Mouse (Mus musculus) forebrain, embryonic 16.5 days (tissue): Measurements from ENCODE around the gene Ksr1. TPM values are rescaled to one million over a fixed set of nuclear protein-coding genes. Genes with fewer than 3 reads are reported as not detected.

Experiments
- ATAC-seq: fragments of 200-750 bp; cut with Nextera tagmentation; 2 replicates; pipeline ENCODE4 v1.8.0; 2017; ENCODE audit warnings: mild to moderate bottlenecking, moderate library complexity
- H3K27ac ChIP-seq: fragments of 300-500 bp; sonication (generic); 2 replicates; pipeline ENCODE4 v1.5.1; 2014; ENCODE audit warnings: low read length, control low read depth
- H3K27me3 ChIP-seq: fragments of 300-500 bp; sonication (generic); replicated peaks from 2 replicates; pipeline ENCODE4 v1.6.1; 2014; ENCODE audit warnings: low read length; ENCODE audit not compliant: control insufficient read depth, insufficient read depth
- H3K36me3 ChIP-seq: fragments of 300-500 bp; sonication (generic); 2 replicates; pipeline ENCODE4 v1.6.1; 2014; ENCODE audit not compliant: control insufficient read depth, insufficient read depth
- H3K4me1 ChIP-seq: fragments of 300-500 bp; sonication (generic); replicated peaks from 2 replicates; pipeline ENCODE4 v1.6.1; 2014; ENCODE audit warnings: low read length; ENCODE audit not compliant: control insufficient read depth, insufficient read depth
- H3K4me2 ChIP-seq: fragments of 300-500 bp; sonication (generic); 2 replicates; pipeline ENCODE4 v1.6.1; 2014; ENCODE audit warnings: mild to moderate bottlenecking, low read length, control low read depth
- H3K4me3 ChIP-seq: fragments of 300-500 bp; sonication (generic); replicated peaks from 2 replicates; pipeline ENCODE4 v1.5.1; 2014; ENCODE audit warnings: mild to moderate bottlenecking, low read length, control low read depth
- H3K9ac ChIP-seq: fragments of 300-500 bp; sonication (generic); replicated peaks from 2 replicates; pipeline ENCODE4 v1.6.1; 2014; ENCODE audit warnings: low read depth, low read length, control low read depth
- H3K9me3 ChIP-seq: fragments of 300-500 bp; sonication (generic); 2 replicates; pipeline ENCODE4 v1.6.1; 2016; ENCODE audit warnings: low read length; ENCODE audit not compliant: control insufficient read depth
- WGBS: fragments of 180-500 bp; shearing (Covaris S2); extraction: QIAGEN DNeasy Blood & Tissue Kit; methylation state at CpG from one replicate; pipeline ENCODE4 v1.1.7; 2014; 5-methylcytosine and 5-hydroxymethylcytosine counted together
- polyA plus RNA-seq: library from polyadenylated mRNA; unstranded; fragments of >200 nt; fragmentation: Nextera tagmentation; extraction: Ambion mirVana; gene quantifications from 2 replicates; pipeline ENCODE4 v1.2.1, GENCODE M21; 2015

The Ksr1 gene
- polyA plus RNA-seq, 1 experiment from 2014 or later, result 5.1 TPM

- no peaks in the 10 kb centered on the region for H3K27me3 ChIP-seq
- H3K4me1 ChIP-seq, result peaks cover 7% of the 10 kb centered on the region
- no peak overlapping the region for H3K27ac ChIP-seq
- no peak overlapping the region for H3K9ac ChIP-seq
- no peaks in the 10 kb centered on the region for H3K36me3 ChIP-seq
- no peak overlapping the region for H3K4me3 ChIP-seq
- no peak for ATAC-seq
- H3K9me3 ChIP-seq, result no peaks in the 10 kb centered on the region
- no peak overlapping the region for H3K4me2 ChIP-seq
- 92% methylated on average over 8 of the region's 8 CpGs for WGBS
Observed at GRCm38 (mm10) chr11:79072108-79072507, 74.1 kb downstream of the Ksr1 start.

- H3K9ac ChIP-seq, result no peak overlapping the region
- no peak for ATAC-seq
- no peak overlapping the region for H3K4me3 ChIP-seq
- H3K27me3 ChIP-seq, result no peaks in the 10 kb centered on the region
- 82% methylated on average over 7 of the region's 7 CpGs for WGBS
- no peak overlapping the region for H3K27ac ChIP-seq
- H3K4me1 ChIP-seq, result peaks cover 7% of the 10 kb centered on the region
- no peak overlapping the region for H3K4me2 ChIP-seq
- H3K36me3 ChIP-seq, result no peaks in the 10 kb centered on the region
- H3K9me3 ChIP-seq, result no peaks in the 10 kb centered on the region
Observed at GRCm38 (mm10) chr11:79071082-79071972, 74.9 kb downstream of the Ksr1 start.

- no peak overlapping the region; the same call in 1 of the 2 replicates for H3K9ac ChIP-seq
- peak; percentile 69 for ATAC-seq
- no peaks in the 10 kb centered on the region for H3K27me3 ChIP-seq
- no peak overlapping the region for H3K4me2 ChIP-seq
- peaks cover 7% of the 10 kb centered on the region for H3K4me1 ChIP-seq
- 18% methylated on average over 9 of the region's 10 CpGs for WGBS
- H3K36me3 ChIP-seq, result no peaks in the 10 kb centered on the region
- H3K9me3 ChIP-seq, result no peaks in the 10 kb centered on the region
- H3K4me3 ChIP-seq, result no peak overlapping the region
- H3K27ac ChIP-seq, result peak overlapping the region; percentile 59
Observed at GRCm38 (mm10) chr11:79069453-79070153, 76.6 kb downstream of the Ksr1 start.

- Histone ChIP-seq H3K27me3 (no peaks in the 10 kb centered on the region), H3K9me3 (no peaks in the 10 kb centered on the region), H3K36me3 (no peaks in the 10 kb centered on the region), H3K4me3 (no peak overlapping the region), H3K27ac (no peak overlapping the region), H3K9ac (no peak overlapping the region), H3K4me1 (peaks cover 7% of the 10 kb centered on the region), H3K4me2 (no peak overlapping the region)
- ATAC-seq, result no peak
- WGBS, result 87% methylated on average over 4 of the region's 4 CpGs
Observed at GRCm38 (mm10) chr11:79067172-79067571, 79.0 kb downstream of the Ksr1 start.

GRCm38 (mm10) chr11:79066191-79066530 lies 80.0 kb downstream of the Ksr1 start:
- 94% methylated on average over 2 of the region's 2 CpGs for WGBS
- ATAC-seq, result no peak
- no peak overlapping the region for H3K4me2 ChIP-seq

GRCm38 (mm10) chr11:79065463-79066190 lies 80.6 kb downstream of the Ksr1 start:
- ATAC-seq, result no peak
- WGBS, result 72% methylated on average over 11 of the region's 11 CpGs
- Histone ChIP-seq H3K36me3 (no peaks in the 10 kb centered on the region), H3K4me2 (no peak overlapping the region), H3K4me1 (peaks cover 7% of the 10 kb centered on the region), H3K27ac (no peak overlapping the region), H3K9ac (no peak overlapping the region), H3K9me3 (no peaks in the 10 kb centered on the region), H3K27me3 (no peaks in the 10 kb centered on the region), H3K4me3 (no peak overlapping the region)

More at GRCm38 (mm10) chr11:79066191-79066530, 80.0 kb downstream of the Ksr1 start:
- Histone ChIP-seq H3K4me3 (no peak overlapping the region), H3K9me3 (no peaks in the 10 kb centered on the region), H3K9ac (no peak overlapping the region), H3K27ac (no peak overlapping the region), H3K27me3 (no peaks in the 10 kb centered on the region), H3K4me1 (peaks cover 7% of the 10 kb centered on the region), H3K36me3 (no peaks in the 10 kb centered on the region)

GRCm38 (mm10) chr11:79064311-79064710 lies 81.9 kb downstream of the Ksr1 start:
- no peaks in the 10 kb centered on the region for H3K27me3 ChIP-seq
- no peak overlapping the region for H3K9ac ChIP-seq
- H3K4me2 ChIP-seq, result no peak overlapping the region
- ATAC-seq, result no peak
- WGBS, result 61% methylated on average over 8 of the region's 8 CpGs
- H3K27ac ChIP-seq, result no peak overlapping the region
- no peaks in the 10 kb centered on the region; the same call in 1 of the 2 replicates for H3K4me1 ChIP-seq
- H3K9me3 ChIP-seq, result no peaks in the 10 kb centered on the region
- H3K36me3 ChIP-seq, result no peaks in the 10 kb centered on the region
- no peak overlapping the region for H3K4me3 ChIP-seq

GRCm38 (mm10) chr11:79063616-79064015 lies 82.6 kb downstream of the Ksr1 start:
- Histone ChIP-seq H3K4me3 (no peak overlapping the region), H3K4me1 (no peaks in the 10 kb centered on the region; the same call in 1 of the 2 replicates), H3K27ac (no peak overlapping the region), H3K4me2 (no peak overlapping the region), H3K27me3 (no peaks in the 10 kb centered on the region), H3K9me3 (no peaks in the 10 kb centered on the region), H3K9ac (no peak overlapping the region), H3K36me3 (no peaks in the 10 kb centered on the region)
- 74% methylated on average over 7 of the region's 7 CpGs for WGBS
- no peak for ATAC-seq

- ATAC-seq, result no peak
- 71% methylated on average over 5 of the region's 5 CpGs for WGBS
- H3K4me3 ChIP-seq, result no peak overlapping the region
- no peak overlapping the region for H3K27ac ChIP-seq
- H3K4me1 ChIP-seq, result no peaks in the 10 kb centered on the region; the same call in 1 of the 2 replicates
- H3K36me3 ChIP-seq, result no peaks in the 10 kb centered on the region
- H3K4me2 ChIP-seq, result no peak overlapping the region
- H3K27me3 ChIP-seq, result no peaks in the 10 kb centered on the region
- no peaks in the 10 kb centered on the region for H3K9me3 ChIP-seq
- H3K9ac ChIP-seq, result no peak overlapping the region
Observed at GRCm38 (mm10) chr11:79062897-79063296, 83.3 kb downstream of the Ksr1 start.
